Mouse (Mus musculus) liver, postnatal 0 days (tissue): Measurements from ENCODE around the gene Slc48a1. TPM values are rescaled to one million over a fixed set of nuclear protein-coding genes. Genes with fewer than 3 reads are reported as not detected.
A peak's percentile ranks its signal among the peaks of the same experiment; 100 is the strongest.

Source experiments
- ATAC-seq: fragments of 200-750 bp; cut with Nextera tagmentation; 2 replicates; pipeline ENCODE4 v1.8.0; 2017; ENCODE audit warnings: mild to moderate bottlenecking, moderate library complexity
- DNase-seq: peaks from one replicate; pipeline ENCODE4 v3.0.0-alpha.2; 2016
- H3K27ac ChIP-seq: fragments of 300-500 bp; sonication (generic); 2 replicates; pipeline ENCODE4 v1.5.1; 2014; ENCODE audit warnings: antibody characterized with exemption, moderate library complexity, mild to moderate bottlenecking, low read depth
- H3K27me3 ChIP-seq: fragments of 300-500 bp; sonication (generic); 2 replicates; pipeline ENCODE4 v1.6.1; 2014; ENCODE audit warnings: low read length, control low read depth, mixed read lengths; ENCODE audit not compliant: insufficient read depth
- H3K36me3 ChIP-seq: fragments of 300-500 bp; sonication (generic); replicated peaks from 2 replicates; pipeline ENCODE4 v1.6.1; 2014; ENCODE audit warnings: mild to moderate bottlenecking, control low read depth, low read length, moderate library complexity, mixed read lengths; ENCODE audit not compliant: insufficient read depth
- H3K4me1 ChIP-seq: fragments of 300-500 bp; sonication (generic); 2 replicates; pipeline ENCODE4 v1.6.1; 2014; ENCODE audit warnings: antibody characterized with exemption, mild to moderate bottlenecking, control low read depth; ENCODE audit not compliant: insufficient read depth
- H3K4me2 ChIP-seq: fragments of 300-500 bp; sonication (generic); 2 replicates; pipeline ENCODE4 v1.6.1; 2014; ENCODE audit warnings: low read depth, mild to moderate bottlenecking, low read length, moderate library complexity, mixed read lengths
- H3K4me3 ChIP-seq: fragments of 300-500 bp; sonication (generic); 2 replicates; pipeline ENCODE4 v1.5.1; 2014; ENCODE audit warnings: low read depth, low read length
- H3K9ac ChIP-seq: fragments of 300-500 bp; sonication (generic); replicated peaks from 2 replicates; pipeline ENCODE4 v1.6.1; 2014; ENCODE audit warnings: mild to moderate bottlenecking, moderate library complexity
- H3K9me3 ChIP-seq: fragments of 300-500 bp; sonication (generic); 2 replicates; pipeline ENCODE4 v1.6.1; 2016; ENCODE audit warnings: mild to moderate bottlenecking, control low read depth, low read length, mixed read lengths
- CTCF ChIP-seq: sonication (generic); IDR thresholded peaks from 2 replicates; pipeline ENCODE4 v1.5.1; 2016; ENCODE audit warnings: antibody characterized with exemption, low read depth
- EP300 ChIP-seq: IDR thresholded peaks from 2 replicates; pipeline ENCODE4 v1.6.1; 2016; ENCODE audit warnings: antibody characterized with exemption, low read depth, mild to moderate bottlenecking
- WGBS: fragments of 180-500 bp; shearing (Covaris S2); extraction: QIAGEN DNeasy Blood & Tissue Kit; methylation state at CpG from one replicate; pipeline ENCODE4 v1.1.7; 2014; ENCODE audit not compliant: insufficient replicate concordance; 5-methylcytosine and 5-hydroxymethylcytosine counted together
- polyA plus RNA-seq: library from polyadenylated mRNA; unstranded; fragments of >200 nt; fragmentation: Nextera tagmentation; extraction: Ambion mirVana; gene quantifications from 2 replicates; pipeline ENCODE4 v1.2.1, GENCODE M21; 2015

Gene Slc48a1
- polyA plus RNA-seq, 1 experiment from 2014 or later = 61.1 TPM

- Histone ChIP-seq H3K27ac (no peak overlapping the region), H3K4me3 (no peak overlapping the region), H3K9me3 (no peaks in the 10 kb centered on the region), H3K9ac (no peak overlapping the region), H3K4me1 (0 out of 2 replicates have a peak, but pooled peaks cover 3% of the 10 kb centered on the region), H3K27me3 (no peaks in the 10 kb centered on the region), H3K36me3 (peaks cover 5% of the 10 kb centered on the region; the same call in 1 of the 2 replicates), H3K4me2 (no peak overlapping the region)
- ATAC-seq = no peak
- 83% methylated on average over 5 of the region's 5 CpGs for WGBS
- TF ChIP-seq CTCF (peak; percentile 63), EP300 (no peak)
- DNase-seq = no peak
These were observed 31.6 kb downstream of the Slc48a1 start for GRCm38 (mm10) chr15:97809942-97810341.

GRCm38 (mm10) chr15:97810399-97810798, 32.1 kb downstream of the Slc48a1 start:
- no peaks in the 10 kb centered on the region for H3K9me3 ChIP-seq
- no peak overlapping the region for H3K27ac ChIP-seq
- H3K4me1 ChIP-seq = 0 out of 2 replicates have a peak, but pooled peaks cover 3% of the 10 kb centered on the region
- DNase-seq = no peak
- ATAC-seq = no peak
- H3K9ac ChIP-seq = no peak overlapping the region
- WGBS = 80% methylated on average over 5 of the region's 5 CpGs
- H3K4me3 ChIP-seq = no peak overlapping the region
- peaks cover 5% of the 10 kb centered on the region; the same call in 1 of the 2 replicates for H3K36me3 ChIP-seq
- TF ChIP-seq CTCF (no peak), EP300 (no peak)
- H3K27me3 ChIP-seq = no peaks in the 10 kb centered on the region
- no peak overlapping the region for H3K4me2 ChIP-seq

- no peak overlapping the region for H3K4me2 ChIP-seq
- no peak overlapping the region for H3K4me3 ChIP-seq
- 89% methylated on average over 9 of the region's 9 CpGs for WGBS
- H3K27me3 ChIP-seq = no peaks in the 10 kb centered on the region
- ATAC-seq (no peak), DNase-seq (no peak)
- H3K4me1 ChIP-seq = 0 out of 2 replicates have a peak, but pooled peaks cover 3% of the 10 kb centered on the region
- H3K9ac ChIP-seq = no peak overlapping the region
- H3K27ac ChIP-seq = no peak overlapping the region
- peaks cover 5% of the 10 kb centered on the region; the same call in 1 of the 2 replicates for H3K36me3 ChIP-seq
- no peaks in the 10 kb centered on the region for H3K9me3 ChIP-seq
- TF ChIP-seq EP300 (no peak), CTCF (no peak)
These were observed 33.0 kb downstream of the Slc48a1 start for GRCm38 (mm10) chr15:97811307-97811706.

GRCm38 (mm10) chr15:97812126-97812525, 33.8 kb downstream of the Slc48a1 start:
- H3K4me1 ChIP-seq = 0 out of 2 replicates have a peak, but pooled peaks cover 3% of the 10 kb centered on the region
- 68% methylated on average over 6 of the region's 6 CpGs for WGBS
- TF ChIP-seq EP300 (no peak), CTCF (no peak)
- no peak overlapping the region for H3K4me3 ChIP-seq
- H3K4me2 ChIP-seq = no peak overlapping the region
- no peaks in the 10 kb centered on the region for H3K27me3 ChIP-seq
- no peak overlapping the region for H3K9ac ChIP-seq
- no peak overlapping the region for H3K27ac ChIP-seq
- ATAC-seq (no peak), DNase-seq (no peak)
- H3K9me3 ChIP-seq = no peaks in the 10 kb centered on the region
- peaks cover 3% of the 10 kb centered on the region; the same call in 1 of the 2 replicates for H3K36me3 ChIP-seq

GRCm38 (mm10) chr15:97812875-97813274, 34.6 kb downstream of the Slc48a1 start:
- TF ChIP-seq CTCF (no peak), EP300 (no peak)
- no peak for ATAC-seq
- Histone ChIP-seq H3K4me2 (no peak overlapping the region), H3K4me3 (no peak overlapping the region), H3K9ac (no peak overlapping the region), H3K4me1 (peaks cover 3% of the 10 kb centered on the region; the same call in 1 of the 2 replicates), H3K9me3 (no peaks in the 10 kb centered on the region), H3K27me3 (no peaks in the 10 kb centered on the region), H3K36me3 (no peaks in the 10 kb centered on the region; the same call in 1 of the 2 replicates), H3K27ac (no peak overlapping the region)
- 74% methylated on average over 7 of the region's 7 CpGs for whole genome bisulfite sequencing
- DNase-seq = no peak

- Histone ChIP-seq H3K4me1 (peaks cover 5% of the 10 kb centered on the region; the same call in 1 of the 2 replicates), H3K27me3 (no peaks in the 10 kb centered on the region), H3K9ac (no peak overlapping the region), H3K36me3 (no peaks in the 10 kb centered on the region; the same call in 1 of the 2 replicates), H3K27ac (no peak overlapping the region), H3K4me3 (no peak overlapping the region), H3K9me3 (no peaks in the 10 kb centered on the region), H3K4me2 (no peak overlapping the region; the same call in 1 of the 2 replicates)
- TF ChIP-seq CTCF = no peak
- no peak for TF ChIP-seq EP300
- no peak for DNase-seq
- no peak for ATAC-seq
- WGBS = 64% methylated on average over 21 of the region's 21 CpGs
These were observed 35.3 kb downstream of the Slc48a1 start for GRCm38 (mm10) chr15:97813452-97814204.
